Mouse (Mus musculus) layer of hippocampus, adult 9-11 months (tissue): ENCODE data around the gene Laptm4a.

Source experiments
- DNase-seq: peaks from one replicate; pipeline ENCODE4 v3.0.0; 2022

The Laptm4a gene

GRCm38 (mm10) chr12:8961607-8962316 lies 40.3 kb downstream of the Laptm4a start:
- no peak for DNase-seq

DNA sequence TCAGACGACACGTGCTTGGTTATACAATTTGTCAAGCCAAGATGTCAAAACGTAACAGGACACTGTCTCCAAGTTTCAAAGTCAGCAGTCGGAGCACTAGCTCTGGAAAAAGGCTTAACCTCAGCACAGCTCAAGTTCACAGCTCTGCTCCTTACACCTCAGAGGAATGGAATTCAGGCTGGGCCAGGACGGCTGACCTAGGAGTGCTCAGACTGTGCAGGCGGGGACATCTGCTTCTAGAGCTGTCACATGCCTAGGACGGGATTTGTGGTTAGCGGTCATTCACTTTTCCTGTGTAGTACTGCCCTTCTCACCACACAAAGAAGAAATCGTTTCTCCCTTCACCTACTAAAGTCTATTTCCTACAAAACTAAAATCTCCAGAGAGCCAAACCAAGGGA lies 48.4 kb downstream of the Laptm4a start:
- no peak for DNase-seq

DNA sequence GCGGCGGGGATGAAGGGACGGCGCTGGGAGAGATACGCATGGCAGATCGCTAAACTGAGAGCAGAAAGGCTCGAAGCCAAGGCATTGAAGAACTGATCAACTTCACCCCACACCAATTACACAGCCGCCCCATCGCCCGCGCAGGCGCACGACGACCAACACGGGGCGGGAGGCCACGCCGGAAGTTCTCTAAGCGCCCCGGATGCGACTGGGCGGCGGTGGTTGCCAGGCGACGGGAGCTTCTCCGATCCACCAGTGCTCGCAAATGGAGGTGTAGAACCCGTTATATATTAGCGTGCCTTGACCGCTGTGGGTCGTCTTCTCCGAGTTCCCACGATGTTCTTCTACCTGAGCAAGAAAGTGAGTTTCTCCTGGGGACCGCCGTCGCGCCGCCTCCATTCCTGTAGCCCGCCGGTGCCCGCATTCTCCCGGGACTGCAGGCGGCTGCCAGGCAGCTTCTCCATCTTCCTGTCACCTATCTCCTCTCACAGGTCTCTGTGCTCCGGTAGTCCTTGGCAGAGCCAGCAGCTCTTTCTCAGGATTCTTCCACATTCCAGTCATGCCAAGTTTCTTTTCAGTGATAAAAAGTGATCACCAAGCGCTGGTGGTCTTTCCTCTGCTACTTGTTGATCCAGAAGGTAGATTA lies 52.5 kb downstream of the Laptm4a start, which contains the start of gene Wdr35:
Wdr35 (plus strand) TSS at position 73 of the 646 bp plus-strand sequence.
- peak; percentile 91 for DNase-seq

- no peak for DNase-seq
Measured at GRCm38 (mm10) chr12:8975076-8975475, 53.6 kb downstream of the Laptm4a start.
